Mouse (Mus musculus) thymus, postnatal 25 days (tissue): ENCODE measurements around the gene Fam171a2.

Experiments
- DNase-seq: peaks from one replicate; pipeline ENCODE4 v3.0.0; 2022

The Fam171a2 gene

GRCm38 (mm10) chr11:102447497-102447896 lies at the start of gene Fam171a2:
Gene Fam171a2 (minus strand): TSS chr11:102447682.
- DNase-seq = peak; percentile 84

DNA sequence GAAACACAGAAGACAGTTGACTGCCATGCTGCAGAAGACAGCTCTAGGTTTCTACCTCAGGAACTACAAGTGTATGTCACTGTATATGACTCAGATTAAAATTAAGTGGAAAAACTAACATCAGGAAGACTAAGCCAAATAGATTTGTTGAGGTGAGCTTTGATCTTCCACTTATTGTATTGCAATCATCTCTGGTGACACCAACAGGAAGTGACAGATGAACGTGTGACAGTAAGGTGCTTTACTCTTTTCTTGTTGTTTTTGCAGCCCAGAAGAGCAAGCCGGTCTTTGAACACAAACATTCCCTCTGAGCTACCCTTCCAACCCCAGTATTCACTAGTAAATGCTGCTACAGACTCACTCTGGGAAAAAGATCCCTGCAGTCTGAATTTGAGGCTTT lies 49.2 kb upstream of the Fam171a2 start:
- DNase-seq = no peak

DNA sequence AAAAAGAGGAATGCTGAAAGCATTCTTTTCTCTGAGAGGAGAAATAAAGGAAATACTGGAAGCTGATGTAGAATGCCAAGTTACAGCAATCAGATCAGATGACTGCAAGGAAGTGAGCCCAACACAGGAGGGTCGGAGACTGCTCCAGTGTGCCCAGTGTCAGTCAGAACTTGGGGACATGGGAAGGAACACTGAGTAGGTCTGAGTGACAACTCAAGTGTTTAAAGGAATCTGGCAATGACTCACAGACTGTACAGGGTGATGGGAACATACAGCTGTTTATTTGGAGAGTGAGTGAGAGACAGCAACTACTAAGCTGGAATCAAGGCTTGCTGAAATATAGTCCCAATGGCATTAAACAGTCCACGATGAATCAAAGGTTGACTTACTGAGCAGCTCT lies 48.7 kb upstream of the Fam171a2 start:
- no peak for DNase-seq

GRCm38 (mm10) chr11:102495742-102496141 lies 48.3 kb upstream of the Fam171a2 start:
- DNase-seq = no peak

GRCm38 (mm10) chr11:102495114-102495513 lies 47.6 kb upstream of the Fam171a2 start:
- DNase-seq = no peak

GRCm38 (mm10) chr11:102494063-102494650 lies 46.7 kb upstream of the Fam171a2 start:
- DNase-seq = no peak

DNA sequence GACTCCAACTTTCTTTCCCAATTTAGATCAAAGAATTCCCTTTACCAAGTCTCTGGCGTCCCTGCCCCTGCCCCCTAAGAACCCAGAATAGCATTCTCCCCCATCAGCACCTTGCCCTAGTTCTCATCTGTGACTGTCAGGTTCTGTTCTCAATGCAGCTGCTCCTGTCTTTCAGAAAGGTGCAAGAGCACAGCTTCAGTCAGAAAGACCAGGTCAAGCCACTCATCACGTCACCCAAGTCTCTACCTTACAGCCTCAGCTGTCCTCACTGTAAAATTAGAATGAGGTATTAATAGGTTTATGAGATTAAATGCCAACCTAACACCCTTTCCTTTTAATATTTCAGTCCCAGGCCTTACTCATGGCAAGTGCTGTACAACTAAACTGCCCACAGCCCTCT lies 45.8 kb upstream of the Fam171a2 start:
- no peak for DNase-seq

- no peak for DNase-seq
Observed at GRCm38 (mm10) chr11:102487901-102488300, 40.4 kb upstream of the Fam171a2 start.

- DNase-seq = peak; percentile 25
Observed at GRCm38 (mm10) chr11:102486733-102487386, 39.4 kb upstream of the Fam171a2 start.

DNA sequence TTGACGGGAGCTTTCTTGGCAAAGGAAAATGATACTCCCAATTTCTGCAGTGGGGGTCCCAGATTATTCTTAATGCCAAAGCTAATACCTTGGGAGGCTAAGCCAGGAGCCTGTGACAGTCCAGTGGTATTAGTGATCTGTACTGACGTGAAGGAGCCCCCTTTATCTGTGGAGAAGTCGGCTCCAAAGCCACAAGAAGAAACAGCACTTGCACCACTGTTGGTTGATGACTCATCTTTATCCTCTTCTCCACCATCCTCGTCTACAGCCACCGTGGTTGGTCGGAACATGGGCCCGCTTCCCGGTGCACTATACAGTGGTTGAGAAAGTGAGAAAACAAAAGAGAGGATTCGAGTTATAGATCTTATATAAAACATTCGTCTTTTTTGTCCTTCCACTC lies 34.3 kb upstream of the Fam171a2 start:
- no peak for DNase-seq

DNA sequence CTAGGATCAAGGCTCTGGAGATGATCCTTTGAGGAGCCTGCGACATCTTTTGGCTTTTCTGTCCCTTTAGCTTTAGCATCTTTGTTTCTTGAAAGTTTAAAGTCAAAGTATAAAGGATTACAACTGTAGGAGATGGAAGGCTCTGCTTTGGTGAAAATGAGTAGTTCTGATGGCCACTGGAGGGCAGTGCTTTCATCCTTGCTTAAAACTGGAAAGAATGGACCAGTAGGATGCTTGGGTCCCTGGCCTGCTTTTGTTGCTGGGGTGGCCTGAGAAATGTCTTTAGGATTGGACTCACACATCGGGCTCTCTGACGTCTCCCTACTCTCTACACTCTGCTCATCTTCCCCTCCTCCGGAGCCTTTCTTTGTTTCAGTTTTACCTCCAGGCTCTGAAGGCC lies 33.4 kb upstream of the Fam171a2 start:
- DNase-seq = no peak

GRCm38 (mm10) chr11:102480111-102480510 lies 32.6 kb upstream of the Fam171a2 start:
- DNase-seq = no peak

DNA sequence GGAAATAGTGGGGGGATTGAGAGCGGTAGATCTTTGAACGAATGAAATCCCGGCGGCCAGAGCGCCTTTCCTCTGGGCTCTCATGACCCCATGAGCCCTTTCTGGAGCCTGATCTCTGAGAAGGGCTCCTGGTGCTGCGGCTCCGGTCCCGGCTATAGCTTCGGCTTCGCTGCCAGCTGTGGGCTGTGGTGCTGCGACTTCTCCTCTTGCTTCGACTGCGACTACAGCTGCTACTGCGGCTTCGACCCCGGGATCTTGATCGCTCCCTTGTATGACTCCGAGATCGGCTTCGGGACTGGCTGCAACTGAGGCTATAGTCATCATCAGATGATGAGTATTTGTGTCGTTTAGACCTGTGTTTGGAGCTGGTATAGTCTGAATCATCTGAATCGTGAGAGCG lies 32.1 kb upstream of the Fam171a2 start:
- DNase-seq = no peak

- DNase-seq = no peak
Observed at GRCm38 (mm10) chr11:102478671-102479070, 31.2 kb upstream of the Fam171a2 start.

DNA sequence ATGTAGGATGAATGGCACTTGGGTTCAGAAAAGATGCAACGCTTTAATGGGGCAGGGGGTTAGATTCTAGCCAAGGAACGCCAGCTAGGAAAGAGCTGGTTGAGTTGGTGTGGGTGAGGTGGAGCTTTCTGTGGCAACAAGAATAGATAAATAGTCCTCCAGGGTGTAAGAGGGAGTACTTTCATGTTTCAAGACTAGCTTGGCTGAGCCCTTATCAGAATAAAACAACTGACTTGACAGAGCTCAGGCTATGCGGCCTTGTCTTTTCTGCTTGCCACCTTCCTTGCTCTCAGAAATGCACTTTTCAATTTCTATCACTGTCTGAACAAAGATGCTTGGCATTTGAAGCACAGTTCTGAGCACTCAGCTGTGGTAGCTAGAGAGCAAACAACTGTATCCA lies 27.5 kb upstream of the Fam171a2 start:
- DNase-seq = no peak

DNA sequence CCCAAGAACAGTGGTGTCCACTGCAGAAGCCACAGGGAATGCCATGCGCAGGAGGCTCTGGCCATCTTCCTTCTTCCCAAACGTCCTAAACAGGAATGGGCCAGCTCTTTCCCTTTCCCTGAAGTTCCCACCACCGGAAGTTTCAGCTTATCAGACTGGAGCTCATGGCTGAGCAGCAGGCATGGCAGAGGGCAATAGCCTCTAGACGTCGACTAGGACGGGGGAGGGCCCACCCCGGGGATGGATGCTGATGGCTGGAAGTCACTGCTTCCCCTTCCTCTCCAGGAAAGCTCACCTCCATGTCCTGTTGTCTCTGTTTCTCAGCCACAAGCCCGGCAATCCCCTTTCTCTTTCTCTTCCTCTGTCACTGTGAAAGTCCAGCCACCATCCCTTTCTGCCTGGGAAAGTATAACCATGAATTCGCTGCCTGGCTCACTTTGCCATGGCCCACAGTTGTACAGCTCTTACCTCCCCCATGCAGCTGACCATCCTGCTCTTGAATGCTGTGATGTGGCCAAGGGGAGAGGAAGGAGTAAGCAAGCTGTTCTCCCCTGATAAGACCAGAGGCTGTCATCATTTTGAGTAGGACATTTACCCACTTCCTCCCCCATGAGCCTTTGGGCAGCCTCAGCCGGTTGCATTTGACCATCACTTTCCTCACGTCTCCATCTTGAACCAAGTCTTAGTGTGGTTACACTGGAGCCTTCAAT lies 22.3 kb upstream of the Fam171a2 start, which contains the start of gene Itga2b:
Gene Itga2b, minus strand, starts transcription at position 475 of the 710 bp plus-strand sequence.
- no peak for DNase-seq

GRCm38 (mm10) chr11:102467041-102467631 lies 19.7 kb upstream of the Fam171a2 start:
- DNase-seq = peak; percentile 95

DNA sequence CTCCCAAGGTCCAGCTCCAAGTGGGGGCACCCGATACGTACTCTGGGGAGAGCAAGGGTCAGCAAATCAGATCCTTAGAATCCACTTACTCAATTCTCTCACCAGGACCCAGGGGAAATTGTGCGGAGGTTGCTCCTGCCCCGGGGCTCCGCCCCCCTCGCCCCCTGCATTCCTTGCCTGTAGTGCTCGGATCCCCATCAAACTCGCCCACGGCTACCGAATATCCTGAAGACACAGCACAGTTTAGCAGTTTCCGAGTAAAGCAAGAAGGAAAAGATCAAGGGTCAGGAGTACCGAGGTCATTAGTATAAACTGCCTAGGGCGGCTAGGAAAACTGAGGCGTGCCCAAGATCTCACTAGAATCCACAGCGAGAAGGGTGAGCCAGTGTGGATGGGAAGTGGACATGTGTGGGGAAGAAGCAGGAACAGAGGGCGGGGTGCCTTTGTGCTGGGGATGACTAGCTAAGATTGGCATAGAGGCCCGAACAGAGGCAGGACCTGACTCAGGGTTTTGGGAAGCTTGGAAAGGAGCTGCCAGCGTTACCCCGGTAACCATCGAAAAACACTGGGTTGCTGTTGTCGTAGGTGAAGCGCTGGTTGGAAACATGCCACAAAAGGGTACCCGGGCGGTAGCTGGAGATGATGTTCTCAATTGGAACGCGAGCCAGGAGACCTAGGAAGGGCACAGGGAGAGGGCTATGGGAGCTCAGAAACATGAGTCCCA lies 18.4 kb upstream of the Fam171a2 start:
- no peak for DNase-seq

DNA sequence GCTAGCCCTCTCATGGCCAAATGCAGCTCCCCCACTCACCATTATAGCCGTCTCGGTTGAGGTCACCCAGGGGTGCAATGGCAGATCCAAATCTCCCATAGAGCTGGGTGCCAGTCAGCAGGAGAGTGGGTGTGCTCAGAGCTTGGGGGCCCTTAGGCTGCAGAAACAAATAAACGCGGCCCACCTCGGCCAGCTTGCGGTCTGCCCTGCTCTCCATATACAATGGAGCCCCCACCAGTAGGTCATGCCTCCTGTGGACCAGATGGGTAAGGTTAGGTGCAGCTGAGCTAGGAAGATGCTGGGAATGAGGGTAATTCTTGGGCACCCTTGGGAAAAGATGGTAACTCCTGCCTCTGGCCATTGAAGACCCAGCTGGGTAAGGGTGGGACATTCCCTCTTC lies 17.4 kb upstream of the Fam171a2 start:
- DNase-seq = no peak

GRCm38 (mm10) chr11:102461764-102462163 lies 14.3 kb upstream of the Fam171a2 start:
- no peak for DNase-seq

- no peak for DNase-seq
Observed at GRCm38 (mm10) chr11:102460541-102460940, 13.1 kb upstream of the Fam171a2 start.

DNA sequence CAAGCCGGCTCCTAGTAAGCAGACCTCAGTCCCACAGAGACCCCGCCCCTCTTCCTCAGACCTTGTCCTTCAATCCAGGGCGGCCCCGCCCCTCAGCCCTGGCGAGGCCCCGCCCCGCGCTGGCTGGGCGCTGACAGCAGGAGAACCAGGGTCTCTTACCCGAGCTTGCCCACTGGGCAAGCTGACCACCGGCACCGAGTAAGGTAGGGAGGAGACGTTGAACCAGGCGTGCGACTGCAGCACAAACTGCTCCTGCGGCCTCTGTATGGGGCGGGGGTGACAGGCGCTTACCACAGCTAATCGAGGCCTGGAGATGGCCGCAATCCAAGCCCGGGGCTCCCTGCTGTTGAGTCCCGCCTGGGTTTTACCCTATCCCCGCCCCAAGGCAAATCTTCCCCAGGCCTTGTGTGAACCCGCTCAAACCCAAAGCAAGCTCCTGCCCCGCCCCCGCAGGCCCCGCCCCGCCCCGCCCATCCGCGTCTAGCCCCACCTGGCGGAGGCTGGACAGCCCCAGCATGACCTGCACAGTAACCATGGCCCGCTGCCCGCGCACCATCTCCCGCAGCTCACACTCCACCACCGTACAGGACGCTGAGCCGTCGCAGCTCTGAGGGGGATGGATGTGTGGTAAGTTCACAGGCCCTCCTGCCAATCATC lies 8.4 kb upstream of the Fam171a2 start:
- peak; percentile 41 for DNase-seq

DNA sequence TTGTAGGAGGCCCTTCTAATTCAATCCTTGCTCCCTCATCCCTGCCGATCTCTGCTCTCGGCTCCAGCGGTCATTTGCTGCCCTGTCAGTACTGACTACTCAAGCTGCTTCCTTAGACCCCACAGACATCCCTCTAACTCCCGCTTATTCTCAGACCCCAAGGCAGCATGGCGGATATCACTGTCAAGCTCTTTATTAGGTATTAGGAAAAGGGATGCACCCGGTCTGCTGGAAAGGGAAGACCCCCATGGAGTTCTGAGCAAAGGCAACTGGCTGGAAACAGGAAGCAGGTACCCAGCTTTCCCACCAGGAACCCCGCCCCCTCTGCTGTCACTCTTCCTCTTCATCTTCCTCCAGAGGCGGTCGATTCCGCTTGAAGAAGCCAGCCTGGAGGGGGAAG lies 5.6 kb upstream of the Fam171a2 start:
- DNase-seq = no peak
